Mouse (Mus musculus): ENCODE measurements around the gene Carmil1. TPM values are rescaled to one million over a fixed set of nuclear protein-coding genes. Genes with fewer than 3 reads are reported as not detected.
A peak's percentile ranks its signal among the peaks of the same experiment; 100 is the strongest.

Carmil1 gene
- total RNA-seq, 2 experiments from 2014 or later = 2.3 to 2.8 TPM

DNA sequence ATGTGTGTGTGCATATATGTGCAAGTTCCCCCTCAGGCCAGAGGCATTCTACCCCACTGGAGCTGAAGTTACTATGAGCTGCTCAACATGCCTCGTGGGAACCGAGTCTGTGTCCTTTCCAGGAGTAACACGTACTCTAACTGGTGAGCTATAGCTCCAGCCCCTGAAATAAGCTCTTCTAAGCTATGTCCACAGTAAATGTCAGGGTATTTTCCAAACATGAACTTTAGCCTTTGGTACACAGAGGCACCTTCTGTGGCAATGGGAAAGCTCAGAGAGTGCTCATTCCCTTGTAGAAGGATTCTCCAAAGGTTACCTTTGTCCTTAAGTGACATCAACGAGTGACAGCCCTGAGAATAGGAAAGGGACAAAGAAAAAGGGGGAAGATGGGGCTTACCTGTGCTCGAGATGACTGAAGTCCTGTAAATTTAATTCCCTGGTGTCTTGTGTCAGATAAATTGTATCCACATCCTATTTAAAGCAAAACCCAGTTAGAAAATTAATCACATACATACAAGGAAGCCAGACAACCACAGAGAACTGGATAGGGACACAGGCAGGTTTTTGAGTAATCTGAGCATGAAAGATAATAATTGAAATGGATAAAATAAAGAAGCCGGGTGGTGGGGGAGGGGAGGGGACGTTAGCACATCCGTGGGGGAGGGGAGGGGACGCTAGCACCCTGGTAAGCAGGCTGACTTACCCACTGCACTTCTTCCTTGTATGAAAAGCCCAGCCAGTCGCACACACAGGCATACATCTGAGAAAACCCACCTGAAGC is 126.1 kb downstream of the Carmil1 start:
- Histone ChIP-seq H3K27ac (no peak overlapping the region), H3K4me3 (no peak overlapping the region)
- DNase-seq = no peak
- intact Hi-C loops (cut with DNase I) = no loop called here
- TF ChIP-seq CTCF (IDR thresholded peaks at IDR 0.05) = no peak

DNA sequence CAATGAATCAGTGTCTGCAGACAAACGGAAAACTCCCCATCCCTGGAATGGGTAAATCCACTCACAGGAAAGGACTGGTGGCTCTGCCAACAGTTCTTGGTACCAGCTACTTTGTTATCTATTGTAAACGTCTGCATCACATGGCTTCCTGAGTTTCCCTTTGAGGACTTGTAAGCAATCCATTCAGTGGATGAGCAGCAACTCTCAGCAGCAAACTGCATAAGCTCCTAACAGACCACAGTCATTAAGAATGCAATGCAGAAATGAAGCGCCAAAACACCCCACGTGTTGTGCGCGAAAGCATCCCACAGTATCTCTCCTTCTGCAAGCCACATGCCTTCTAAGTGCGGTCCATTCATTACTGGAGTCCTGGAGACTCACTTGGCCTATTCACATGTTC is 128.0 kb downstream of the Carmil1 start:
- no peak overlapping the region for H3K4me3 ChIP-seq
- no peak for DNase-seq
- H3K27ac ChIP-seq = no peak overlapping the region
- TF ChIP-seq CTCF (IDR thresholded peaks at IDR 0.05) = no peak
- intact Hi-C loops (cut with DNase I) = no loop called here

DNA sequence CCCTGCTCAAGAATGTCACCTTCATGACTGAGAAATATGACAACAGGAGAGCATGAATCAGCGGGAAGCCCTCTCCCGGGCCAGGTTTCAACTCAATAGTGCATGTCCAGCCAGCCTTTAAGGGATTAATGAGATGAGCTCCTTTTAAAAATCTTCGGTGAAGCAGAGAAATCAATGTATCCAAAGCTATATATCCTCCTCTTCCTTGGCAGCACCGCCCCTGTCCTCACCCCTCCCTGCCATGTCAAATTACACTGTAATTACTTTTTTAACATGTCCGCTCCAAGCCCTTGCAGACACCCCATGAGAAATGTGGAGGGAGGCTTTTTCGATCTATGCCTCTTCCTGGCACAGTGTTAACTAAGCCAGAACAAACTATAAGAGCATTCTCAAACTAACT is 129.3 kb downstream of the Carmil1 start:
- no peak overlapping the region for H3K27ac ChIP-seq
- intact Hi-C loops (cut with DNase I) = no loop called here
- no peak overlapping the region for H3K4me3 ChIP-seq
- no peak for TF ChIP-seq CTCF (IDR thresholded peaks at IDR 0.05)
- no peak for DNase-seq

DNA sequence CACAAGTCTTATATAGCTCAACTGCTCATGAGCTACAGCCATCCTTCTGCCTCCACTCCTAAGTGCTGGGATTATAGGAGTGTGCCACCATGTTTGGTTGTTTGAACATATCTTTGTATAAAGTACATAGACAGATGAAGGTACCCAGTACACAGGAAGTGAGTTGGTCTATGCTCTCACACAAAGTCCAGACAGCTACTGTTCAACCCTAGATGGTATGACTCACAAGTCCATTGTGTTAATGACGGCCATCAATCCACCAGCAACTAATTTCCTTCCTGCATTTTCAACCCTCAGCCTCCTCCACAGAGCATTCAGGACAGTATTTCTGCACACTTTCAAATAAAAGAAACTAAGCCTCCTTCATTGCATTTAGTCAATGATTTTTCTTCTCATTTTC is 132.0 kb downstream of the Carmil1 start:
- intact Hi-C loops (cut with DNase I) = no loop called here
- TF ChIP-seq CTCF (IDR thresholded peaks at IDR 0.05) = no peak

DNA sequence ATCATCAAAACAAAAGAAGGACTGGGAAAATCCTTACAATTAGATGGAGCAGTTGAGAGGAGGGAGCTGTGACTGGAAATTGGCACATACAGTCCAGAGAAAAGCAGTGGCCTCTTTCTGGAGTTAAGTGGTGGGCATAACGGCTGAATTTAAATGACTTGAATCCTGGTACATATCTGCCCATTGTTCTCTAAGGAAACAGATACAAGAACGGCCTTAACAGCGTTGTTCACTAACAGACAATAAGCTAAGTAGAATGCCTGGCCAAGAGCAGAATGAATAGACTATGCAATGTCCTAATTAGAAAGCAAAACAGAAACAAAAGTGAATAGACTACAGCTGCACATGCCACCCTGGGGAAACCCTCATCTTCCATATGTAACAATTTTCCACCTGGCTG is 133.6 kb downstream of the Carmil1 start:
- no peak for DNase-seq
- no peak for TF ChIP-seq CTCF (IDR thresholded peaks at IDR 0.05)
- no peak overlapping the region for H3K4me3 ChIP-seq
- H3K27ac ChIP-seq = no peak overlapping the region
- intact Hi-C loops (cut with DNase I) = no loop called here

More for the DNA sequence above, 132.0 kb downstream of the Carmil1 start:
- Histone ChIP-seq H3K27ac (no peak overlapping the region), H3K4me3 (no peak overlapping the region)
- no peak for DNase-seq

DNA sequence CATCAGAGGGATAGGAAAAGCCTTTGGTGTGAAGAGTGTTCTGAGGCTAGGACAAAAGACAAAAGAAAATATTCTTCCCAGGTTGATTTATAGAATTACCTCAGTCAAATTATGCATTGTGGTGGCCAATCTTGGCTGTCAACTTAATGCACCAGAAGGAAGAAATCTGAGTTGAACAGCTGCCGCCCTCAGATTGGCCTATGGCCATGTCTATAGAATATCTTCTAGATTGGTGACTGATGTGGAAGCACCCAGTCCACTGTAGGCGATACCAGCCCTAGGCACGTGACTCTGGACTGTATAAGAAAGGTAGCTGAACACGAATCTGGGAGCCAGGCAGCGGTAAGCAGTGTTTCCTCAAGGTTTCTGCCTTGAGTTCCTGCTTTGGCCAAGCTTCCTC is 134.1 kb downstream of the Carmil1 start:
- DNase-seq = no peak
- intact Hi-C loops (cut with DNase I) = no loop called here
- TF ChIP-seq CTCF (IDR thresholded peaks at IDR 0.05) = no peak
- Histone ChIP-seq H3K27ac (no peak overlapping the region), H3K4me3 (no peak overlapping the region)

DNA sequence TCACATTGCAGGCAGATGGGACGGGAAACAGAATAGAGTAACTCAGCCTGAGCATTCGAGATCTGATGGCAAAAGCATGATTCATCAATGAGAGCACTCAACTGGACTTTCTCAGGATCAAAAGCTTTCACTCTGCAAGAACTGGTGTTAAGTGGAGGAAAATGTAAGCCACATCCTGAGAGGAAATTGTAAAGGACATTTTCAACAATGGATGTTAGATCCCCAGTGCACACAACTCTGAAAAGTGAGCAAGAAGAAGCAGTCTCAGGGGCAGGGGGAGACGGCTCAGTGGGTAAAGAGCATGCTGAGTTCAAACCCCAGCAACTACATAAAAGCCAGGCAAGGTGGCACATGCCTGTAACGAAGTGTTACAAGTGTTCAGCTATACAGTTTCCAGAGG is 135.7 kb downstream of the Carmil1 start:
- intact Hi-C loops (cut with DNase I) = no loop called here
- Histone ChIP-seq H3K4me3 (no peak overlapping the region), H3K27ac (no peak overlapping the region)
- no peak for DNase-seq
- TF ChIP-seq CTCF (IDR thresholded peaks at IDR 0.05) = no peak

DNA sequence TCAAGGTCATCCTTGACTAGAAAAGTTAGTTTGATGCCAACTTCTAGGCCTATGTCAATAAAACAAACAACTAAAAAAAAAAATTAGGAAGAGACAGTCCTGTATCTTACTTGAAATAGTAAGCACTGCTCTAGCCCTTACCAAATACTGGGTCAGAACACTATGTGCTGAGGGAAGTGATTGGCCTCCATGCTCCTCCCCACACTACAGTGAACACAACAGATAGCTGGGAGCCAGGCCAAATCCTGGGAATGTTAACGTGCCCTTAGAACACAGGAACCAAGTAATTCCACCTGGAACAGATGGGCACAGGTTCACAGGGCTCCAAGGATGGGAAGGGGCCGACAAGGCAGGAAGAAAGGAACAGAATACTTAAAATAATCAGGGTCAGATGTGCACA is 136.5 kb downstream of the Carmil1 start:
- no peak for TF ChIP-seq CTCF (IDR thresholded peaks at IDR 0.05)
- Histone ChIP-seq H3K4me3 (no peak overlapping the region), H3K27ac (no peak overlapping the region)
- intact Hi-C loops (cut with DNase I) = no loop called here
- DNase-seq = no peak

DNA sequence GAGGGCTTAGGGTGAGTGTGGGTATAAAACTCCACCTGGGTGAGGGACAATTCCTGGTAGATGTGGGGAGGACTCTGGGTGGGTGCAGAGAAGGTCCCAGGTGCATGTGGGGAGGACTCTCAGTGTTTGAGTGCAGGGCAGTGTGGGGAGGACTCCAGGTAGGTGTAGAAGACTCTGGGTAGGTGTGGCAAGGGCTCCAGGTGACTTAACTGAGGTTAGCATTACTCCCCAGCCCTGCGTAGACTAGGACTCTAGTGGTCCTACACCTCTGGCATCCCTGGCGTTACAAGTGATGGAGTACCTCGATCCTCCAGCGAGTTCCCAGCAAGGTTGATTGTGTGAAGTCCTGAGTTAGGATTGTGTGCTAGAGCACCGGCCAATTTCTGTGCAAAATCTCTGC is 143.8 kb downstream of the Carmil1 start:
- intact Hi-C loops (cut with DNase I) = no loop called here
- DNase-seq = no peak
- H3K4me3 ChIP-seq = no peak overlapping the region
- no peak overlapping the region for H3K27ac ChIP-seq
- TF ChIP-seq CTCF (IDR thresholded peaks at IDR 0.05) = no peak

DNA sequence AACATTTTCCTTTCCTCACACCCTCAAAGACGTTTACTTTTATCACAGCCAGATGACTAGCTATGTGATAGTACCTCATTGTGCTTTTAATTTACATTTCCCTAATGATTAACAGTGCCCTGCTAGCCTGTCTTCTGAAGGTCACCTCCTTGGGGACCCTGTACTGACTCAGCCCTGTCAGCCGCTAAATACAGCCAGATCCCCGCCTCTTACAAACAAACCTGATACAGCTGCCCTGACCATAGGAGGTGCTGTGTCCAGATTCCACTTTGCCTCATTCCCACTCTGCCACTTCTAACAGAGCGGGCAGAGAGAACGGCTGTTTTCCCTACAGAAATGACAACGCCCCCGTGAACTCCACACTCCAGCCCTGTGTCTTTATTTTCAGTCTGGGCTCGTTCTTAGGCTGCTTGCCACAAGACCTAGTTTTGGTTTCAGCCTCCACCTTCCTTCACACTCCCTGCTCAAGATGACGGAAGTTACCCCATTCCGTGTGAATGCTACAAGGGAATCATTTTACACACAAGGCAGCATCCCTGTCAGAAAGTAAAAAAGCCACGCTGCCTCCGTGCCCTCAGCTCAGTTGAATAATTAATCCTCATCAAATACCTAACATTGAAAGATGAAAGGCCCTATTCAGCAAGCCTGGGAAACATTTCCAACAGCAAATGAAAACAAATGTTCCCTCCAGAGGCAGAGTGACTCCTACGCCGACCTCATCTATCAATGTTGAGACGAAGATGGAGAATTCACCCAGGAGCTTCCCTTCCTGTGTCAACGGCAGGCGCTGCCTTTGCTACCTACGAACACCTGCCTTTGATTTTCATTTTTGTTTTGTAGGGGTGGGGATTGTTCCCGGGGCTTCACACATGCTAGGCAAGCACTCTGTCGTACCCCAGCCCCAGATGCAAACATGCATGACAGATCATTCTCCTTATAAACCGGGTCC is 145.0 kb downstream of the Carmil1 start:
- intact Hi-C loops (cut with DNase I) = no loop called here
- Histone ChIP-seq H3K27ac (no peak overlapping the region), H3K4me3 (0 out of 2 replicates have a peak overlapping the region, but pooled peaks have one; percentile 21)
- DNase-seq = peak; percentile 39
- TF ChIP-seq CTCF (IDR thresholded peaks at IDR 0.05) = no peak; the same call in 1 of the 2 replicates

DNA sequence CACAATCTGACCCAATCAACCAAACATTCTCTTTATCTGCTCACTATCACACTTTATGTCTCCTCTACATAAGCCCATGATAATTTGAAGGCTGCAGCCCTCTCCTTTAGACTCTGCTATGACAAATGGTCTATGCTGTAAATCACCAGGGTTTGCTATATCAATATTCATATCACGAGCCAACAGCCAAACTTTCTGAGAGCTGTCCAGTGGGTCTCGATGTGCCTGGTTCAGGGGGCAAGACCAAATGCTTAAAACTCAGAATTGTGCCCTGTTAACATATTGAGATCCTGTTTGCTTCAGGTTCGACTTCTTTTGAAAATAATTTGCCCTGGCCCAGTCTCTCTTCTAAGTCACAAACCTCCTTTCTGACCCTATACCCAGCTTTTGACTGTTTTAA is 147.7 kb downstream of the Carmil1 start:
- no peak overlapping the region for H3K27ac ChIP-seq
- intact Hi-C loops (cut with DNase I) = no loop called here
- DNase-seq = no peak
- H3K4me3 ChIP-seq = no peak overlapping the region
- TF ChIP-seq CTCF (IDR thresholded peaks at IDR 0.05) = no peak

DNA sequence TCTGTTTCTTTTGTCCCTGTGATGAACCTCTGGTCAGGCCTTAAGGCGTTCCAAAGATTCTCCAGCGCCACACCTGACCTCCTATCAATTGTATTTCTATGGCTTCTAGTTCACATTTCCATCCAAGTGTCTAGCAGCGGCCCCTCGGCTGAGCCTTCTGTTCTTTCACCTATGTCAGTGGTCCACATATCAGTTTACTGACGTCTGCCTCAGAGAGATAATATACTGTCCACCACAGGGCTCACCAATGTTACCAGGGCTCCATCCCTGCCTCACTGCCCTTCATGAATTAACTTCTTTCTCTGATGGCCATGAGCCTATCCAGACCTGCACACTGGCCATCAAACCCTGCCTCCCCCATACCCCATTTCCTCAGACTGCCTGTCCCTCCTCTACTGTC is 149.3 kb downstream of the Carmil1 start:
- TF ChIP-seq CTCF (IDR thresholded peaks at IDR 0.05) = no peak
- DNase-seq = no peak
- H3K4me3 ChIP-seq = no peak overlapping the region
- intact Hi-C loops (cut with DNase I) = no loop called here
- H3K27ac ChIP-seq = no peak overlapping the region

DNA sequence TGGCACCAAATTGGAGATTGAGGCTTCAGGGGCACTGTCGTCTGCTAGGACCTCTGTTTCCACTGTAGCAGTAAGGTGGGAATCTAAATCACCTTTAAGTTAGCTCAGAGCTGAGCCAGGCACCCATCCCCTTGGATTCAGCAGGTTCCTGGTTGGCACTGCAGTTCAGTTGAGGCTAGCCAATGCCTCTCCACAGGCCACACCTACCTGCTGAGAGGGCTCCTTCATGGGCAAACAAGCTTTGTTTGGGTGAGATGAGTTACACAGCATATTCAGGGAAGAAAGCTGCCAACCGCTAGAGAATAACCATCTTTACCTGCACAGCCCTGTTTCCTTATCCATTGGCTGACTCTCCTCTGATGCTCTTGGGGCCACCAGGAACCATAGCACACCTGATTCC is 149.9 kb downstream of the Carmil1 start:
- Histone ChIP-seq H3K27ac (no peak overlapping the region), H3K4me3 (no peak overlapping the region)
- no peak for DNase-seq
- intact Hi-C loops (cut with DNase I) = no loop called here
- TF ChIP-seq CTCF (IDR thresholded peaks at IDR 0.05) = no peak

All from gastrocnemius, adult 2 months (tissue).